Mouse (Mus musculus): ENCODE measurements at regions not wholly inside any gene's neighbourhood (a gene's known extent, or its start where the extent isn't known, plus 50 kb on each side); places are given as distances from the start of the nearest gene placed in this dataset.

DNA sequence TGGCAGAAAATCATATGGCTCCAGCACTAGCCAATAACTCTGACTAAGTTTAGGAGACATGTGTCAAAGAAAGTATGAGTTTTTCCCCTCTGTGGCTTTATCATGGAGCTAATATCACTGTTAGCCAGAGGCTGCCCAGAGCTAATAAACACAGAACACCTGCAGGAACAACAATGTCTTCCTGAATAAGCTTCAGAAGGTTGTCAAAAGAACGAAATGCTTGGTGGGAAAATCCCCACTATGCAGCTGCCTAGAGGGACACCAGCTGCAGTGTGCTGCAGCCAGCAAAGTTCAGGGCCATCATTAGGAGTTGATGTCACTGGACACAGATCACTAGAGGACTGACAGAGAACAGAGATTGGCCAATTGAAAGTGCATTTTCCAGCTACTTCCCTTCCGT lies 183.2 kb upstream of the Mdfic start:
- TF ChIP-seq CHD2 (IDR thresholded peaks at IDR 0.05; ENCODE audit: low read depth, low read length), result no peak
- no peak for TF ChIP-seq HCFC1 (IDR thresholded peaks at IDR 0.05; ENCODE audit: borderline replicate concordance, insufficient read depth, low read length)
- no peak for TF ChIP-seq MAFK (IDR thresholded peaks at IDR 0.05; ENCODE audit: insufficient read depth, low read depth, low read length)
